Mouse (Mus musculus) mouse trophoblast stem cell (cell line): ENCODE data around the gene Morc3.

ENCODE experiments used
- in situ Hi-C, 2 experiments: fragments of 300-500 bp; cut with MseI, MboI; formaldehyde crosslinking; loops; 2 replicates in 1 of 2; 3 replicates in 1 of 2; pipeline ENCODE4 v1.15.1; 2025

Morc3 gene

GRCm38 (mm10) chr16:93831627-93832395 lies at the start of gene Morc3:
Gene Morc3, plus strand, starts transcription at chr16:93832121.
- in situ Hi-C loops, result no loop called here

GRCm38 (mm10) chr16:93784175-93784574 lies 47.7 kb upstream of the Morc3 start:
- in situ Hi-C loops, result loop anchor here (10.0 kb wide), 1 partner anchor 99 kb away; the partner anchor contains the start of gene Cbr3 (in 2 of the 2)

- in situ Hi-C loops, result loop anchor here (10.0 kb wide), 1 partner anchor 101 kb away; the partner anchor contains the start of gene Cbr3 (in 2 of the 2)
Measured at GRCm38 (mm10) chr16:93785805-93786204, 46.1 kb upstream of the Morc3 start.

GRCm38 (mm10) chr16:93788388-93788787 lies 43.5 kb upstream of the Morc3 start:
- in situ Hi-C loops, result loop anchor here (10.0 kb wide), 1 partner anchor 104 kb away; the partner anchor contains the start of gene Cbr3 (in 2 of the 2)

GRCm38 (mm10) chr16:93788881-93789280 lies 43.0 kb upstream of the Morc3 start:
- in situ Hi-C loops, result loop anchor here (10.0 kb wide), 1 partner anchor 104 kb away; the partner anchor contains the start of gene Cbr3 (in 2 of the 2)

- in situ Hi-C loops, result loop anchor here (10.0 kb wide), 1 partner anchor 105 kb away; the partner anchor contains the start of gene Cbr3 (in 2 of the 2)
Measured at GRCm38 (mm10) chr16:93789971-93790755, 41.8 kb upstream of the Morc3 start.

- in situ Hi-C loops, result no loop called here
Measured at GRCm38 (mm10) chr16:93792981-93793630, 38.8 kb upstream of the Morc3 start.

- in situ Hi-C loops, result no loop called here
Measured at GRCm38 (mm10) chr16:93794845-93795244, 37.1 kb upstream of the Morc3 start.

- in situ Hi-C loops, result no loop called here
Measured at GRCm38 (mm10) chr16:93795391-93795790, 36.5 kb upstream of the Morc3 start.

GRCm38 (mm10) chr16:93797021-93797840 lies 34.7 kb upstream of the Morc3 start:
- in situ Hi-C loops, result no loop called here

GRCm38 (mm10) chr16:93797841-93798492 lies 34.0 kb upstream of the Morc3 start:
- in situ Hi-C loops, result no loop called here

GRCm38 (mm10) chr16:93798623-93799022 lies 33.3 kb upstream of the Morc3 start:
- in situ Hi-C loops, result no loop called here

GRCm38 (mm10) chr16:93799071-93799470 lies 32.9 kb upstream of the Morc3 start:
- in situ Hi-C loops, result no loop called here

GRCm38 (mm10) chr16:93799936-93800335 lies 32.0 kb upstream of the Morc3 start:
- in situ Hi-C loops, result no loop called here

- in situ Hi-C loops, result no loop called here
Measured at GRCm38 (mm10) chr16:93807167-93807566, 24.8 kb upstream of the Morc3 start.

GRCm38 (mm10) chr16:93807961-93808554 lies 23.9 kb upstream of the Morc3 start:
- in situ Hi-C loops, result no loop called here

GRCm38 (mm10) chr16:93815856-93816736 lies 15.8 kb upstream of the Morc3 start:
- in situ Hi-C loops, result no loop called here

- in situ Hi-C loops, result no loop called here
Measured at GRCm38 (mm10) chr16:93816861-93817260, 15.1 kb upstream of the Morc3 start.

GRCm38 (mm10) chr16:93817371-93817770 lies 14.6 kb upstream of the Morc3 start:
- in situ Hi-C loops, result no loop called here
